Mouse (Mus musculus) MEL (cell line): ENCODE measurements at regions not wholly inside any gene's neighbourhood (a gene's known extent, or its start where the extent isn't known, plus 50 kb on each side); places are given as distances from the start of the nearest gene placed in this dataset.
A peak's percentile ranks its signal among the peaks of the same experiment; 100 is the strongest.

Source experiments
- DNase-seq: peaks from one replicate; pipeline ENCODE4 v3.0.0; 2011; ENCODE audit warnings: low read depth, low spot score
- H3K27ac ChIP-seq: 2 replicates; pipeline ENCODE4 v1.5.1; 2012; ENCODE audit warnings: low read depth, mild to moderate bottlenecking, control low read depth, low read length, moderate library complexity; ENCODE audit not compliant: control insufficient read depth
- H3K27me3 ChIP-seq, 2 experiments: fragments of 150-350 bp in 1 of 2; sonication (generic) in 1 of 2; 2 replicates each; pipeline ENCODE4 v1.6.1; 2012; ENCODE audit warnings: low read length in 2 of 2, mild to moderate bottlenecking in 2 of 2, improper control_type of control experiment in 1 of 2, moderate library complexity in 1 of 2; ENCODE audit not compliant: insufficient read depth in 2 of 2, control insufficient read depth in 1 of 2
- H3K36me3 ChIP-seq, 2 experiments: 2 replicates each; pipeline ENCODE4 v1.6.1; 2012 to 2014; ENCODE audit warnings: low read length in 2 of 2, improper control_type of control experiment in 1 of 2, inconsistent platforms in 1 of 2, mild to moderate bottlenecking in 1 of 2; ENCODE audit not compliant: insufficient read depth in 2 of 2, control insufficient read depth in 1 of 2
- H3K4me1 ChIP-seq, 2 experiments: fragments of 150-350 bp in 1 of 2; sonication (generic) in 1 of 2; 2 replicates each; pipeline ENCODE4 v1.6.1; 2012; ENCODE audit warnings: low read length in 2 of 2, improper control_type of control experiment in 1 of 2, mild to moderate bottlenecking in 1 of 2; ENCODE audit not compliant: insufficient read depth in 2 of 2, control insufficient read depth in 1 of 2
- H3K4me3 ChIP-seq, 2 experiments: fragments of 150-350 bp in 1 of 2; sonication (generic) in 1 of 2; 2 replicates each; pipeline ENCODE4 v1.5.1; 2012; ENCODE audit warnings: low read depth in 2 of 2, low read length in 2 of 2, mild to moderate bottlenecking in 2 of 2, moderate library complexity in 2 of 2, control low read depth in 1 of 2, improper control_type of control experiment in 1 of 2; ENCODE audit not compliant: control insufficient read depth in 1 of 2, insufficient read depth in 1 of 2
- H3K79me2 ChIP-seq: 2 replicates; pipeline ENCODE4 v1.6.1; 2012; ENCODE audit warnings: mild to moderate bottlenecking, low read length, moderate library complexity; ENCODE audit not compliant: control insufficient read depth, poor library complexity, insufficient read depth
- H3K9ac ChIP-seq: 2 replicates; pipeline ENCODE4 v1.6.1; 2012; ENCODE audit warnings: low read depth, mild to moderate bottlenecking, control low read depth, low read length, moderate library complexity; ENCODE audit not compliant: control insufficient read depth, poor library complexity, severe bottlenecking
- H3K9me3 ChIP-seq: fragments of 150-350 bp; sonication (generic); replicated peaks from 2 replicates; pipeline ENCODE4 v1.6.1; 2012; ENCODE audit warnings: mild to moderate bottlenecking, low read length, improper control_type of control experiment, moderate library complexity; ENCODE audit not compliant: insufficient read depth
- BHLHE40 ChIP-seq: IDR thresholded peaks from 2 replicates; pipeline ENCODE4 v1.6.1; 2012; ENCODE audit warnings: low read depth, mild to moderate bottlenecking, inconsistent platforms, low read length, improper control_type of control experiment, borderline replicate concordance
- CHD2 ChIP-seq: IDR thresholded peaks from 2 replicates; pipeline ENCODE4 v1.6.1; 2011; ENCODE audit warnings: low read length, improper control_type of control experiment
- E2F4 ChIP-seq: IDR thresholded peaks from 2 replicates; pipeline ENCODE4 v1.6.1; 2011; ENCODE audit warnings: low read depth, low read length, improper control_type of control experiment, borderline replicate concordance
- EP300 ChIP-seq, 2 experiments: IDR thresholded peaks; 2 replicates each; pipeline ENCODE4 v1.6.1; 2011; ENCODE audit warnings: improper control_type of control experiment in 2 of 2, low read length in 2 of 2, low read depth in 1 of 2, mild to moderate bottlenecking in 1 of 2
- ETS1 ChIP-seq: IDR thresholded peaks from 2 replicates; pipeline ENCODE4 v1.6.1; 2012; ENCODE audit warnings: low read depth, mild to moderate bottlenecking, inconsistent platforms, low read length, improper control_type of control experiment, moderate library complexity
- GABPA ChIP-seq: IDR thresholded peaks from 2 replicates; pipeline ENCODE4 v1.6.1; 2012; ENCODE audit warnings: low read depth, mild to moderate bottlenecking, inconsistent platforms, low read length, improper control_type of control experiment, moderate library complexity
- GATA1 ChIP-seq: IDR thresholded peaks from 2 replicates; pipeline ENCODE4 v1.6.1; 2011; ENCODE audit warnings: low read depth, low read length, improper control_type of control experiment
- HCFC1 ChIP-seq: IDR thresholded peaks from 2 replicates; pipeline ENCODE4 v1.6.1; 2012; ENCODE audit warnings: low read depth, mild to moderate bottlenecking, inconsistent platforms, low read length, improper control_type of control experiment, moderate library complexity
- JUND ChIP-seq: IDR thresholded peaks from 2 replicates; pipeline ENCODE4 v1.6.1; 2011; ENCODE audit warnings: low read depth, mild to moderate bottlenecking, improper control_type of control experiment, low read length
- MAX ChIP-seq: IDR thresholded peaks from 2 replicates; pipeline ENCODE4 v1.6.1; 2011; ENCODE audit warnings: low read length, improper control_type of control experiment
- MYB ChIP-seq: IDR thresholded peaks from 2 replicates; pipeline ENCODE4 v1.6.1; 2011; ENCODE audit warnings: mild to moderate bottlenecking, low read depth, low read length, improper control_type of control experiment
- POLR2A ChIP-seq, 2 experiments: IDR thresholded peaks; 2 replicates each; pipeline ENCODE4 v1.6.1; 2011 to 2012; ENCODE audit warnings: low read length in 2 of 2, mild to moderate bottlenecking in 2 of 2, control low read depth in 1 of 2, improper control_type of control experiment in 1 of 2, low read depth in 1 of 2, moderate library complexity in 1 of 2; ENCODE audit not compliant: control insufficient read depth in 1 of 2, insufficient read depth in 1 of 2, poor library complexity in 1 of 2
- POLR2AphosphoS2 ChIP-seq: IDR thresholded peaks from 2 replicates; pipeline ENCODE4 v1.6.1; 2011; ENCODE audit warnings: low read length, improper control_type of control experiment
- POLR2AphosphoS5 ChIP-seq: IDR thresholded peaks from 2 replicates; pipeline ENCODE4 v1.6.1; 2012; ENCODE audit warnings: low read depth, borderline replicate concordance, mild to moderate bottlenecking, inconsistent platforms, low read length, moderate library complexity, mixed read lengths
- SIN3A ChIP-seq: IDR thresholded peaks from 2 replicates; pipeline ENCODE4 v1.6.1; 2012; ENCODE audit warnings: low read length, improper control_type of control experiment, inconsistent platforms
- TAL1 ChIP-seq: IDR thresholded peaks from 2 replicates; pipeline ENCODE4 v1.6.1; 2012; ENCODE audit warnings: mild to moderate bottlenecking, inconsistent platforms, low read length, moderate library complexity, mixed read lengths
- TBP ChIP-seq: IDR thresholded peaks from 2 replicates; pipeline ENCODE4 v1.8.0; 2011; ENCODE audit warnings: low read depth, low read length, improper control_type of control experiment
- TCF12 ChIP-seq: IDR thresholded peaks from 2 replicates; pipeline ENCODE4 v1.6.1; 2014; ENCODE audit warnings: low read depth, mild to moderate bottlenecking, inconsistent platforms, low read length, improper control_type of control experiment, moderate library complexity
- USF1 ChIP-seq: IDR thresholded peaks from 2 replicates; pipeline ENCODE4 v1.6.1; 2014; ENCODE audit warnings: low read depth, mild to moderate bottlenecking, inconsistent platforms, low read length, improper control_type of control experiment, moderate library complexity
- USF2 ChIP-seq, 2 experiments: IDR thresholded peaks; 2 replicates each; pipeline ENCODE4 v1.6.1; 2011 to 2012; ENCODE audit warnings: improper control_type of control experiment in 2 of 2, low read length in 2 of 2, borderline replicate concordance in 1 of 2, inconsistent platforms in 1 of 2, low read depth in 1 of 2, mild to moderate bottlenecking in 1 of 2; ENCODE audit not compliant: insufficient read depth in 1 of 2
- ZKSCAN1 ChIP-seq: IDR thresholded peaks from 2 replicates; pipeline ENCODE4 v1.6.1; 2012; ENCODE audit warnings: low read depth, mild to moderate bottlenecking, inconsistent platforms, low read length, improper control_type of control experiment, moderate library complexity

DNA sequence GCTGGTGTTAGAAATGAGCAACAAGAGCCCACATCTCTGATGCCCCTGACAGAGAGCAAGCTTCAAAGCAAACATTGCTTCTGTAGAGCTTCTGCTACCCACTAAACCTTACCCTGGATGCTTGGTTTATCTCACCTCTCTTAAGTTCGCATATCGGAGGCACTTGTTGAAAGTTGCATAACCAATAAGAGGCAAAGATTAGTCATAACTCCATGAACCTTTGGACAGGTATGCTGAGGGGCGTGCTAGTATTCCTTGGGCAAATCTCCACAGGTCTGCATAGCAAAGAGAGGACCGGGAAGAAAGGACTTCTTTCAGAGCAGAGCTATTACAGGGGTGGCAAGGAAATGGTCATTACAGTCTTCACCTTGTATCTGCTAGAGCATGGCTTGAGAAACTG lies 87.7 kb upstream of the 4933415F23Rik start:
- Histone ChIP-seq H3K9me3 (no peaks in the 10 kb centered on the region), H3K4me1 (peaks cover 0 to 3% of the 10 kb centered on the region in 2 experiments; a peak in 1 of 4 replicates), H3K27me3 (no peaks in the 10 kb centered on the region; a peak in 1 of 4 replicates), H3K36me3 (peaks cover 0 to 2% of the 10 kb centered on the region in 2 experiments; a peak in 1 of 4 replicates), H3K4me3 (no peak overlapping the region), H3K9ac (no peak overlapping the region), H3K27ac (no peak overlapping the region), H3K79me2 (no peaks in the 10 kb centered on the region)
- no peak for DNase-seq
- no peak for TF ChIP-seq USF1
- TF ChIP-seq E2F4 = no peak
- no peak for TF ChIP-seq MYB
- no peak for TF ChIP-seq JUND
- no peak for TF ChIP-seq TAL1
- TF ChIP-seq GABPA = no peak
- TF ChIP-seq CHD2 = no peak
- no peak for TF ChIP-seq TBP
- no peak for TF ChIP-seq ETS1
- TF ChIP-seq POLR2AphosphoS2 = no peak
- TF ChIP-seq GATA1 = no peak
- TF ChIP-seq TCF12 = no peak
- no peak for TF ChIP-seq HCFC1
- TF ChIP-seq USF2 (IDR thresholded peaks at IDR 0.05; ENCODE audit: borderline replicate concordance in 1 of 2, insufficient read depth in 1 of 2, low read depth in 1 of 2, low read length in 2 of 2) = no peak
- TF ChIP-seq SIN3A = no peak
- no peak for TF ChIP-seq EP300 (IDR thresholded peaks at IDR 0.05; ENCODE audit: low read depth in 1 of 2, low read length in 2 of 2)

DNA sequence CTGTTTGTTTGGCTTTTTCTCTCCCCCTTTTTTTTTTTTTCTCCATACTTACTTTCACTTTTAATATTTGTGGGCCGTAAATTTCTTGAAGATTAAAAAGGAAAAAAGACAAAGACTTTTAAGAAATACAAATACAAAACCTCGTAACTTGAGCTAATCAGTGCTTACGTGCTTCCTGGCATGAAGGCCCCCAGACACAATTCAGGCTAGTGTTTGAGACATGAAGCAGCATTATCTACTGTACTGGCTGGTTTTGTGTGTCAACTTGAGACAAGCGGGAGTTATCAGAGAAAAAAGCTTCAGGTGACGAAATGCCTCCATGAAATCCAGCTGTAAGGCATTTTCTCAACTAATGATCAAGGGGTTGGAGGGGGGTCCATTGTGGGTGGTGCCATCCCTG lies 86.2 kb upstream of the 4933415F23Rik start:
- peaks cover 0 to 2% of the 10 kb centered on the region in 2 experiments; a peak in 1 of 4 replicates for H3K36me3 ChIP-seq
- H3K4me1 ChIP-seq = peaks cover 0 to 5% of the 10 kb centered on the region in 2 experiments; a peak in 1 of 4 replicates
- H3K9me3 ChIP-seq = no peaks in the 10 kb centered on the region
- peak overlapping the region; percentile 65 to 69 for H3K4me3 ChIP-seq
- H3K27ac ChIP-seq = no peak overlapping the region
- H3K27me3 ChIP-seq = no peaks in the 10 kb centered on the region; a peak in 1 of 4 replicates
- H3K79me2 ChIP-seq = no peaks in the 10 kb centered on the region
- H3K9ac ChIP-seq = peak overlapping the region; percentile 57
- TF ChIP-seq MAX (no peak), ETS1 (no peak), BHLHE40 (no peak), POLR2AphosphoS5 (no peak), ZKSCAN1 (no peak), POLR2A (IDR thresholded peaks at IDR 0.05; ENCODE audit: control insufficient read depth in 1 of 2, insufficient read depth in 1 of 2, low read depth in 1 of 2, low read length in 2 of 2, poor library complexity in 1 of 2) (no peak), TBP (no peak), GATA1 (0 out of 2 replicates have a peak, but pooled peaks have one; percentile 22)
- DNase-seq = peak; percentile 59
